Mouse (Mus musculus) kidney, embryonic 15.5 days (tissue): ENCODE data around the gene Tff2. TPM values are rescaled to one million over a fixed set of nuclear protein-coding genes. Genes with fewer than 3 reads are reported as not detected.

Source experiments
- ATAC-seq: fragments of 200-750 bp; cut with Nextera tagmentation; replicated peaks from 2 replicates; pipeline ENCODE4 v1.8.0; 2017; ENCODE audit warnings: moderate TSS enrichment; ENCODE audit not compliant: low FRiP score
- H3K27ac ChIP-seq: fragments of 300-500 bp; sonication (generic); 2 replicates; pipeline ENCODE4 v1.5.1; 2015; ENCODE audit warnings: mild to moderate bottlenecking, inconsistent platforms
- H3K27me3 ChIP-seq: fragments of 300-500 bp; sonication (generic); 2 replicates; pipeline ENCODE4 v1.6.1; 2015; ENCODE audit warnings: inconsistent platforms
- H3K36me3 ChIP-seq: fragments of 300-500 bp; sonication (generic); 2 replicates; pipeline ENCODE4 v1.6.1; 2015; ENCODE audit warnings: inconsistent platforms
- H3K4me1 ChIP-seq: fragments of 300-500 bp; sonication (generic); 2 replicates; pipeline ENCODE4 v1.6.1; 2015; ENCODE audit warnings: inconsistent platforms
- H3K4me2 ChIP-seq: fragments of 300-500 bp; sonication (generic); 2 replicates; pipeline ENCODE4 v1.6.1; 2015; ENCODE audit warnings: moderate library complexity, mild to moderate bottlenecking, inconsistent platforms
- H3K4me3 ChIP-seq: fragments of 300-500 bp; sonication (generic); replicated peaks from 2 replicates; pipeline ENCODE4 v1.5.1; 2015; ENCODE audit warnings: mild to moderate bottlenecking, inconsistent platforms
- H3K9ac ChIP-seq: fragments of 300-500 bp; sonication (generic); 2 replicates; pipeline ENCODE4 v1.6.1; 2015; ENCODE audit warnings: mild to moderate bottlenecking, inconsistent platforms
- H3K9me3 ChIP-seq: fragments of 300-500 bp; sonication (generic); replicated peaks from 2 replicates; pipeline ENCODE4 v1.6.1; 2016; ENCODE audit warnings: inconsistent platforms
- WGBS: fragments of 180-500 bp; shearing (Covaris S2); methylation state at CpG from one replicate; pipeline ENCODE4 v1.1.7; 2015; ENCODE audit warnings: mixed read lengths; 5-methylcytosine and 5-hydroxymethylcytosine counted together
- polyA plus RNA-seq: library from polyadenylated mRNA; unstranded; fragments of >200 nt; fragmentation: Nextera tagmentation; extraction: Ambion mirVana; gene quantifications from 2 replicates; pipeline ENCODE4 v1.2.1, GENCODE M21; 2015

Gene Tff2
- polyA plus RNA-seq, 1 experiment from 2014 or later, result 1.1 TPM

GRCm38 (mm10) chr17:31163821-31164220 lies 19.7 kb upstream of the Tff2 start:
- no peak overlapping the region for H3K27ac ChIP-seq
- no peak overlapping the region for H3K9ac ChIP-seq
- H3K4me1 ChIP-seq, result no peaks in the 10 kb centered on the region
- H3K9me3 ChIP-seq, result no peaks in the 10 kb centered on the region
- H3K4me3 ChIP-seq, result no peak overlapping the region
- no peaks in the 10 kb centered on the region for H3K27me3 ChIP-seq
- no peak overlapping the region for H3K4me2 ChIP-seq
- no peaks in the 10 kb centered on the region for H3K36me3 ChIP-seq
- 71% methylated on average over 2 of the region's 2 CpGs for WGBS
- no peak for ATAC-seq

- WGBS, result 82% methylated on average over 12 of the region's 12 CpGs
- Histone ChIP-seq H3K4me3 (no peak overlapping the region), H3K9ac (no peak overlapping the region), H3K9me3 (no peaks in the 10 kb centered on the region), H3K4me1 (no peaks in the 10 kb centered on the region), H3K4me2 (no peak overlapping the region), H3K27ac (no peak overlapping the region), H3K36me3 (no peaks in the 10 kb centered on the region), H3K27me3 (no peaks in the 10 kb centered on the region)
- no peak for ATAC-seq
Measured at GRCm38 (mm10) chr17:31162607-31163006, 18.5 kb upstream of the Tff2 start.

- no peaks in the 10 kb centered on the region for H3K9me3 ChIP-seq
- no peak overlapping the region for H3K27ac ChIP-seq
- no peak overlapping the region for H3K4me2 ChIP-seq
- 68% methylated on average over 4 of the region's 4 CpGs for WGBS
- no peaks in the 10 kb centered on the region for H3K27me3 ChIP-seq
- H3K36me3 ChIP-seq, result no peaks in the 10 kb centered on the region
- no peak overlapping the region for H3K4me3 ChIP-seq
- no peak overlapping the region for H3K9ac ChIP-seq
- H3K4me1 ChIP-seq, result no peaks in the 10 kb centered on the region
- no peak for ATAC-seq
Measured at GRCm38 (mm10) chr17:31160291-31160690, 16.2 kb upstream of the Tff2 start.

GRCm38 (mm10) chr17:31157921-31158320 lies 13.8 kb upstream of the Tff2 start:
- Histone ChIP-seq H3K27ac (no peak overlapping the region), H3K9me3 (no peaks in the 10 kb centered on the region), H3K36me3 (no peaks in the 10 kb centered on the region), H3K9ac (no peak overlapping the region), H3K4me3 (no peak overlapping the region), H3K4me1 (peaks cover 5% of the 10 kb centered on the region; the same call in 1 of the 2 replicates), H3K4me2 (no peak overlapping the region), H3K27me3 (no peaks in the 10 kb centered on the region)
- 80% methylated on average over 6 of the region's 6 CpGs for WGBS
- no peak for ATAC-seq

- no peak overlapping the region for H3K4me3 ChIP-seq
- no peak overlapping the region for H3K4me2 ChIP-seq
- H3K9me3 ChIP-seq, result no peaks in the 10 kb centered on the region
- no peaks in the 10 kb centered on the region for H3K27me3 ChIP-seq
- H3K36me3 ChIP-seq, result no peaks in the 10 kb centered on the region
- ATAC-seq, result no peak
- H3K9ac ChIP-seq, result no peak overlapping the region
- H3K4me1 ChIP-seq, result peaks cover 14% of the 10 kb centered on the region; the same call in 1 of the 2 replicates
- H3K27ac ChIP-seq, result no peak overlapping the region
- 69% methylated on average over 8 of the region's 8 CpGs for WGBS
Measured at GRCm38 (mm10) chr17:31153785-31154184, 9.7 kb upstream of the Tff2 start.

- no peak for ATAC-seq
- Histone ChIP-seq H3K27me3 (no peaks in the 10 kb centered on the region), H3K36me3 (no peaks in the 10 kb centered on the region), H3K4me1 (peaks cover 14% of the 10 kb centered on the region; the same call in 1 of the 2 replicates), H3K9ac (no peak overlapping the region), H3K4me3 (no peak overlapping the region), H3K9me3 (no peaks in the 10 kb centered on the region), H3K4me2 (peak overlapping the region; percentile 19; the same call in 1 of the 2 replicates), H3K27ac (peak overlapping the region; percentile 66)
- 71% methylated on average over 9 of the region's 9 CpGs for WGBS
Measured at GRCm38 (mm10) chr17:31152966-31153499, 9.0 kb upstream of the Tff2 start.

- 53% methylated on average over 5 of the region's 5 CpGs for WGBS
- H3K4me2 ChIP-seq, result peak overlapping the region; percentile 19; the same call in 1 of the 2 replicates
- H3K9ac ChIP-seq, result no peak overlapping the region
- no peaks in the 10 kb centered on the region for H3K36me3 ChIP-seq
- ATAC-seq, result peak; percentile 43; the same call in 1 of the 2 replicates
- H3K27me3 ChIP-seq, result no peaks in the 10 kb centered on the region
- no peak overlapping the region for H3K4me3 ChIP-seq
- peak overlapping the region; percentile 66 for H3K27ac ChIP-seq
- H3K4me1 ChIP-seq, result peaks cover 14% of the 10 kb centered on the region; the same call in 1 of the 2 replicates
- no peaks in the 10 kb centered on the region for H3K9me3 ChIP-seq
Measured at GRCm38 (mm10) chr17:31152512-31152911, 8.4 kb upstream of the Tff2 start.

GRCm38 (mm10) chr17:31145998-31146397 lies 1.9 kb upstream of the Tff2 start:
- Histone ChIP-seq H3K4me3 (no peak overlapping the region), H3K9me3 (no peaks in the 10 kb centered on the region), H3K27ac (no peak overlapping the region), H3K4me2 (no peak overlapping the region), H3K36me3 (no peaks in the 10 kb centered on the region), H3K4me1 (0 out of 2 replicates have a peak, but pooled peaks cover 4% of the 10 kb centered on the region), H3K9ac (no peak overlapping the region), H3K27me3 (no peaks in the 10 kb centered on the region)
- no peak for ATAC-seq
- WGBS, result 82% methylated on average over 9 of the region's 9 CpGs

GRCm38 (mm10) chr17:31142116-31142515 lies 2.0 kb downstream of the Tff2 start:
- H3K4me3 ChIP-seq, result no peak overlapping the region
- no peaks in the 10 kb centered on the region for H3K36me3 ChIP-seq
- H3K9ac ChIP-seq, result no peak overlapping the region
- 0 out of 2 replicates have a peak, but pooled peaks cover 4% of the 10 kb centered on the region for H3K4me1 ChIP-seq
- H3K9me3 ChIP-seq, result no peaks in the 10 kb centered on the region
- H3K27ac ChIP-seq, result no peak overlapping the region
- no peak overlapping the region for H3K4me2 ChIP-seq
- H3K27me3 ChIP-seq, result no peaks in the 10 kb centered on the region
- 91% methylated on average over 7 of the region's 7 CpGs for WGBS
- ATAC-seq, result no peak

GRCm38 (mm10) chr17:31138398-31138797 lies 5.7 kb downstream of the Tff2 start:
- no peak overlapping the region for H3K9ac ChIP-seq
- H3K36me3 ChIP-seq, result no peaks in the 10 kb centered on the region
- no peak overlapping the region for H3K4me3 ChIP-seq
- WGBS, result 12% methylated on average over 5 of the region's 5 CpGs
- no peaks in the 10 kb centered on the region for H3K27me3 ChIP-seq
- no peak overlapping the region for H3K4me2 ChIP-seq
- ATAC-seq, result no peak
- no peaks in the 10 kb centered on the region for H3K9me3 ChIP-seq
- no peak overlapping the region for H3K27ac ChIP-seq
- no peaks in the 10 kb centered on the region for H3K4me1 ChIP-seq

- no peak overlapping the region for H3K9ac ChIP-seq
- H3K36me3 ChIP-seq, result no peaks in the 10 kb centered on the region
- H3K9me3 ChIP-seq, result no peaks in the 10 kb centered on the region
- H3K4me2 ChIP-seq, result no peak overlapping the region
- H3K4me3 ChIP-seq, result no peak overlapping the region
- 79% methylated on average over 1 of the region's 1 CpGs for whole genome bisulfite sequencing
- ATAC-seq, result no peak
- H3K27me3 ChIP-seq, result no peaks in the 10 kb centered on the region
- H3K27ac ChIP-seq, result no peak overlapping the region
- no peaks in the 10 kb centered on the region for H3K4me1 ChIP-seq
Measured at GRCm38 (mm10) chr17:31136821-31137220, 7.3 kb downstream of the Tff2 start.

- Histone ChIP-seq H3K36me3 (no peaks in the 10 kb centered on the region), H3K4me3 (no peak overlapping the region), H3K27ac (no peak overlapping the region), H3K4me1 (no peaks in the 10 kb centered on the region), H3K9ac (no peak overlapping the region), H3K4me2 (no peak overlapping the region), H3K27me3 (no peaks in the 10 kb centered on the region), H3K9me3 (no peaks in the 10 kb centered on the region)
- no peak for ATAC-seq
- WGBS, result 50% methylated on average over 3 of the region's 3 CpGs
Measured at GRCm38 (mm10) chr17:31136291-31136690, 7.8 kb downstream of the Tff2 start.

GRCm38 (mm10) chr17:31134913-31135312 lies 9.2 kb downstream of the Tff2 start:
- Histone ChIP-seq H3K4me3 (no peak overlapping the region), H3K9ac (no peak overlapping the region), H3K9me3 (no peaks in the 10 kb centered on the region), H3K4me2 (no peak overlapping the region), H3K36me3 (no peaks in the 10 kb centered on the region), H3K27me3 (no peaks in the 10 kb centered on the region), H3K4me1 (no peaks in the 10 kb centered on the region), H3K27ac (no peak overlapping the region)
- WGBS, result 55% methylated on average over 6 of the region's 6 CpGs
- no peak for ATAC-seq
